Mouse (Mus musculus) thymus, postnatal 4 days (tissue): Measurements from ENCODE around the gene Spdye4c.

Experiments used
- DNase-seq: peaks from one replicate; pipeline ENCODE4 v3.0.0; 2021

Spdye4c gene

DNA sequence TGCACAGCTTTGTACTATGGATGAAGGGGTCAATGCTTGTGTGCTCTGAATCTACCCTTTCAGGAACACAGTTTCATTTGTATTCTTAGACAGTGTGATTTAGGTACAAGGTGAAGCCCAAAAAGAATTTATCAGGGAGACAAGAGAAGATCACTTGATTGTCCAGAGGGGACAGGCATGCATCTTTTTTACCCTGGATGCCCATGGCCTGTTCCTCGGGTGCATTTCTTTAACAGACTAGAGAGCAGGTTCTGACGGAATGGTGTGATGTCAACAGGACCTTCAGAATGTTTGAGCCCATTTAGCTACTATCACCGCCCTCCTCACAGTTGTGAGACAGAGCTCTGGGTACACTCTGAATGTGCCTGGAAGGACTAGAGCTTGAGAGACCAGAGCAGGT, at the start of gene Spdye4c:
TSS of gene Spdye4c (plus strand) at position 301 of the 400 bp plus-strand sequence.
- no peak for DNase-seq

- peak; percentile 16 for DNase-seq
These were observed 47.5 kb upstream of the Spdye4c start for GRCm38 (mm10) chr2:128543495-128543894.

DNA sequence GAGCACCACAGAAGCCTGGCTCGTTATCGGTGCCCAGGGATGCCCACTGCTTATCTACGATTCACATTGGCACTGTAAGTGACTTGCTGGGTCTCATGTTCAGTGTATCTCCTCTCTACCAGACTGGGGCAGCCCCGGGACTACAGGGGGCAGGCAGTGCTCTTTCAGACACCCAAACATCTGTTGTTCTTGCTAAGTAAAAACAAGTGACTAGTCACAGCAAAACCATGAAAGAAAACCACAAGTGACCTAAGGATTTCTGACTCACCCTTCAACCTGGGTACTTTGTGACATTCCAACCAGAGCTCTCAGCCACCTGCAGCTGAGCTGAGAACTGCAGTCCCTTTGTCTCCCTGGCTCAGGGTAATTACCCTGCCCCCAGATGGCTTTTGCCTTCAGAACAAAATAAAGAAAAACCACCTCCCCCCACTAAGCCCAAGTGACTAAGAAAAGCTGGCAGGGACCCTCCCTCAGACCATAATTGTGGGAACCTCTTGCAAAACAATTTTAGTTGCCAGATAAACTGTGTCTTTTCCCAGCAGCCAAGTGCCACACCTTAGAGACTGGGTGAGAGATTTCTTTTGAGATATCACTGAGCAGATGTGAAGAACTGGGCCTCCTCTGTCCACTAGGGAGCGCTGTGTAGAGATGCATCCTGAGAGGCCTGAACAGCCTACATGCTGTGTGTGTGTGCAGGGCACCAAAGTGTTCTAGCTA, 46.4 kb upstream of the Spdye4c start:
- DNase-seq, result peak; percentile 85

DNA sequence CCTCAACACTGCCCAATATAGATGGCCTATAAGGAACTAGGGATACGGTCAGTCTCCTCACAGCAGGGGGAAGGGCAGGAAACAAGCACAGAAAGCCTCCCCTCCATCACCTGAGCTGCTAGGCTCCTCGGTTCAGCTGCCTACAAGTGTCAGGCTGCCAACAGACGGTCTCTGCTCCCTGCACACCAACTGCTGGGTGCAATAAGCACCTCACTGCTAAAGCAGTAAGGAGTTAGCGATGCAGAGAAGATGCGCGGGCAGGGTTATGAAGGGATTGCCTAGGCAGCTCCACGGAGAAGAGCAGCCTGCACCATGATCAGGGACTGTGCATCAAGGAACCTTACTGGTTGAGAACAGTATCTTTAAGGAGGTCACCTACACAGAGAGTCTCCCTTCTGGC, 45.6 kb upstream of the Spdye4c start:
- DNase-seq, result no peak

DNA sequence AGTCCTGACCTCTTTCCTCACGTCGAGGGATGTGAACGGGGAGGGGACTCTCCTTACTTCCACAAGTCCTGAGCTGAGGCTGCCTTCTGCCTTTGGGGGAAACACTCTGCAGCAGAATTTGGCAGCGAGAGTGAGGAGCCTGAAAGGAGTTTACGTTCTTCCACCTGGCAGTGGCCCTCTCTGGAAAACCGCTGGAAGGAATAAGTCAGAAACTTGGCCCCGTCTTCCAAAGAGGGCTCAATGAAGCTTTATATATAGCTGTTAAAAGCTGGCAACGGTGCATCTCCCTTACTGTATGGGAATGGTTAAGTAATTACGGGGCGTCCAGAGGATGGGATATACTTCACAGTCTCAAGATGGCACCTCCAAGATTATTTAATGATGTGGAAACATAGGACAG, 43.9 kb upstream of the Spdye4c start:
- DNase-seq, result no peak

- DNase-seq, result no peak
These were observed 42.7 kb upstream of the Spdye4c start for GRCm38 (mm10) chr2:128548262-128548661.

DNA sequence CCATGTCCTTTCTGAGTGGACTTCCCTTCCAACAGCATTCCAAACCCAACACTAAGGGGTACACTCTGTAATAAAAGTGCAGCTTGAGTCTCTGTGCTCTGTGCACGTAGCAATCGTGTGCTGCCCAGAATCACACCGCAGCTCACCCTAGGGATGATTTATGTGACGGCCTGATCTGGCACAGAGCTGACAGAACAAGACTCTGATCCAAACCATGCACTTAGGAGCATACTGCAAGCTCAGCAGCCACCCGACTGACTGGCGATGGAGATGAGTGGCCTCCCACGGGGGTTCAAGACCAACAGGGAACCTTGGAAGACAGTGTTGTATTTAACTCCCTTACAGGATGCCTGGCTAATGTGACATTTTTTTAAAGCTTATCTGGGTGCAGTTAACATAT, 41.4 kb upstream of the Spdye4c start:
- DNase-seq, result no peak

DNA sequence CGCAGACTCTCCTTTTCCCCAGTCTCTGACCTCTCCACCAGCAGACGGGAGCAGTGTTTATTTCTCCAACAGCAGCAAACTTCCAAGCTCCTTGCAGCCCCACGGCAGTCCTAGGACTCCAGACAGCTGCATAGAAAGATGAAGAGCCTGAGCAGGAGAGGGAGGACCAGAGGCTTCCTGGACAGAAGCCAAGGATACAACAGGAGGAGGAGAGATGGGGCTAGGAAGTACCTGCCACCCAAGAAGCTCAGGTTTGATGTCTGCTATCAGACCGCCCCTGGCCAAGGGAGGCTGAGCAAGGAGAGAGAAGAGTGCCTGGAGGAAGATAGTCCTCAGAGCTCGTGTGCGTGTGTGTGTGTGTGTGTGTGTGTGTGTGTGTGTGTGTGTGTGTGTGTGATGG, 41.0 kb upstream of the Spdye4c start:
- DNase-seq, result no peak

GRCm38 (mm10) chr2:128552080-128552791, 38.8 kb upstream of the Spdye4c start:
- no peak for DNase-seq

GRCm38 (mm10) chr2:128552798-128553720, 38.0 kb upstream of the Spdye4c start:
- no peak for DNase-seq

GRCm38 (mm10) chr2:128555082-128555481, 35.9 kb upstream of the Spdye4c start:
- DNase-seq, result no peak

- peak; percentile 47 for DNase-seq
These were observed 26.8 kb upstream of the Spdye4c start for GRCm38 (mm10) chr2:128564195-128564594.

DNA sequence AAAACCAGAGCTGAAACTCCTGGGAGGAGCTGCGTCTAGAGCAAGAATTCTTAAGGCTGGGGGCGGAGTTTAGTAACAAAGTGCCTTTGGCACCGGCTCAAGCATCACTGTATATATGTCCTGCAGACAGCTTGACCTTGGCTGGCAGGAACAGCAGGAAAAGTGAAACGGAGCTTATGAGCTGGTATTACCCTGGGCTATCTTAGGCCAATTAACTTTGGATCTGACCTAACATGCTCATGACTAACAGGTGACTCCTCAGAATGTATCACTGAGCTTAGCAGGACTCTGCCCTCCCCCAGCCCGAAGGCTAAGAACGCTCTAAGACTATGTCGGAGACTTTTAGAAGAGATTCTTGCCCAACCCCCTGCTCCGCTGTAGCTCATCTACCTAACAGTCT, 25.1 kb upstream of the Spdye4c start:
- DNase-seq, result no peak

DNA sequence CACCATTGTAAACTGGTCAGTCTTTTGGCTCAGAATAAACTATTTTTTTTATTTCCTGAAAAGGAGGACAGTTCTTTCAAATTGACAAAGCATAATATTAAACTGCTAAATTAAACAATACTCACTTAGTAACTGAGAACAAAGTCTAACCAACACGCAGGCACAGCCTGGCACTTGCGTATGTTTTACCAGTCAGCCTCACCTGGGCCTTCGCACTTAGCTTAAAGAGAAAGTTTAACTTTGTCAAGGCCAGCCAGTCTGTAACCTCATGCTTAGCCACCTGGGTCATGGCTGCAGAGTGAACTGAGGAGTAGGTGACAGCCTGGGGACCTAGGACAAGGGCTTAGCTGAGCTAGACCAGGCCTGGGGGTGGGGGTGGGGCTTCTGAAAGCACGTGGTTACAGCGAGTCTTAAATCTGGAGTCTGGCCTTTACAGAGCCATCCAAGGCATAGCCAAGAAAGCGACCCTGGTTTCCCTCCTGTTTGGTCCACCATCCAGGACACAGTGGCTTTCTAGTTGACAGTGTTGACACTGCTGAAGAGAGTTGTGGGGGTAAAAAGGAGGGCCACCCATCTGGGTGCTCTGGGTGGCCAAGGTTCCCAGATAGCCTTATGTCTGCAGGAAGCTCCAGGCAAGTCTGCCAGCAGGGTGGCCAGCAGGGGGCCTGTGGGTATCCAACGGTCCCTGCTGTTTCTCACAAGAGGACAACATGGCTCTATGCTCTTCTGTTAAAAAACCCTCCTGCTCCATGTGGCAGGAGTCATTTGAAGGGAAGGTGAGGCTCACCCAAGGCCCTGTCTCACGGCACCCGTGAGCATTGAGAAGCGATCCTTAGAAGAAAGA, 24.5 kb upstream of the Spdye4c start:
- peak; percentile 71 for DNase-seq

DNA sequence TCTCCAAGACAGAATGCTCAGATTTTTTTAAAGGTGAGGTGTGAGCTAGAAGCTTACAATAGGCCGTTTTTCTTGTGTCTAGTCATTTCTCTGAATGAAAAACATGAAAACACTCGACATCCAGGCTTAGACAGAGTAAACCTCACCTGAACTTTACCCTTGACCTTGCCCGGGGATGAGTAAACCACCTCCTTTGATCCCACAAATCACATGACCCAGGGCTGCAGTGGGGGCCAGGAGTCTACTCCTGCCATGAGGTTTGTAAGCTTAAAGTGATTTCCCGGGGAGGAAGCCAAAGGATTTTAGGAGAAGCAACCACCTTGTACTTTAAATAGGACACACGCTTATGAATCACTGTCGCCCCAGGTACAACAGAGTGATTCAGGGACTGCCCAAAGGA, 23.0 kb upstream of the Spdye4c start:
- DNase-seq, result no peak

DNA sequence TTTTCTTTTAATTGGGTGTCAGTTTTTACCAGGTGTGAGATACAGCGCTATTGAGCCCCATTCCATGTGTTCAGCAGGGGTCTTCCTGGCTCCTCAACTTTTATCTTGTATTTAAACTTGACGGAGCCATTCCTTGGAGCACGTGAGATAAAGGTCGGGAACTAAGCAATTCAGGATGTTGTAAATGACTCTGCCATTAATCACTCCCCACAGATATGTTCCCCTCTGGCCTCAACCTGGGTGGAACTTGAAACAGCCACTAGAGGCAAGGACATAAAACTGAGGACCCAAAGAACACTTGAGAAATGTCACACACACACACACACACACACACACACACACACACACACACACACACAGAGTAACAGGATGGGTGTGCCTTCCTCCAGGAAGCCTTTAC, 22.5 kb upstream of the Spdye4c start:
- DNase-seq, result no peak

GRCm38 (mm10) chr2:128571001-128571400, 20.0 kb upstream of the Spdye4c start:
- DNase-seq, result no peak

GRCm38 (mm10) chr2:128572726-128573624, 18.0 kb upstream of the Spdye4c start:
- peak; percentile 87 for DNase-seq

DNA sequence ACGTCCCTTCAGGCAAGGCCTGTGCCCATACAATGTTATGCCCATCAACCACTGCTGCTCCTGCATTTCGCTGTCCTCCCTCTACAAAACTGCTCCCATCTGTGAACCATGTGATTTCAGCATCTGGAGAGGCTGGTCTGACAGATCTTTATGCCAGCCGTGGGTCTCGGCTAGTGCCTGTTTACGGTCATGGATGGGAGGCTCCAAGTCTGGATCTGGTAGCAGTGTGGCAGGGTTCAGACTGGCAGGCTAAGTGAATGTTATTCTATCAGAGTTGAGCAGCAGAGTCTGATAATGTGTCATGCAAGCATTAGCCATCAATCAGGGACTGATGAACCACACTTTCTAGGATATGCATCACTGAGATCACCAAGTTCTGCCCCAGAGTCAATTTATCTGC, 8.1 kb upstream of the Spdye4c start:
- no peak for DNase-seq

DNA sequence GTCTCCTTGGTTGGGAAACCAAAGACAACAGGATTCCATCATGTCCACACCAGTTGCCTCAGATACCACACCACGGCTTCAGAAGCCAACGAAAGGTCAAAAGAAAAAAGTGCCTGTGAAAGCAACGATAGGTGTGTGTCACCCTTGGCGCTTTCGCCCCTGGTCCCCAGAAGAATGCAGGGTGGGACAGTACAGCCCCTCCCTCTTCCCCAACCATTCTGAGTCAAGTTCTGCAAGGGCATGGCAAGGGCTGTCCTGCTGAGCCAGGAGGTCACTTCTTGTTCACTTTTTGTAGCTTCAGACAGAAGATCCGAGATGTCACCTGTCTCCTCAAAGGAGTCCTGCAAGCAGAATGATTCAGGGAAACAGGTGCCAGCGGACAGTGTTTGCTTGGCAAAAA, 1.3 kb downstream of the Spdye4c start:
- no peak for DNase-seq

DNA sequence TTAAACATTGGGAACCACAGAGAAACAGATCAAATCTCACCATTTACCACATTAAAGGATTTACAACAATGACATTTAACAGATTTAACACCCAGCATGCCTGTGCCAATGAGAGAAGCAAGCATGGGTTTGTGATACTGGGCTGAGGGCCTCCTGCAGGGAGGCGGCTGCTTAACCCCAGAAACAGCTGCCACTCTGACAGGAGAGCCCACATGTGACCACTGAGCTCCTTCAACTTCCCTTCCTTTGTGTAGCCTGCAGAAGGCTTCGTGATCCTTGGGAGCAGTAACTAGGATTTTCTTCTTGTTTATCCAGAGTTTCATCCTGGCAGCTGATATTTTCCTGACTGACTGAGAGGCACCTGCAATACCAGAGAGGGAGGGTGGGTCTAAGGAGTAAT, 10.5 kb downstream of the Spdye4c start:
- DNase-seq, result no peak
